Mouse (Mus musculus): ENCODE measurements around the gene Ptprj. TPM values are rescaled to one million over a fixed set of nuclear protein-coding genes. Genes with fewer than 3 reads are reported as not detected.
A peak's percentile ranks its signal among the peaks of the same experiment; 100 is the strongest.

Ptprj gene
- polyA plus RNA-seq, 1 experiment = not detected

GRCm38 (mm10) chr2:90476792-90477191, 103.7 kb downstream of the Ptprj start:
- no peak overlapping the region for H3K27ac ChIP-seq (ENCODE audit: insufficient read depth, low read depth, low read length)
- 77% methylated on average over 4 of the region's 5 CpGs for WGBS
- TF ChIP-seq POLR2A (IDR thresholded peaks at IDR 0.05; ENCODE audit: insufficient read depth, low read depth, low read length) (no peak), CTCF (IDR thresholded peaks at IDR 0.05; ENCODE audit: insufficient read depth, low read depth, low read length) (no peak)
- no peak overlapping the region for H3K4me3 ChIP-seq (ENCODE audit: insufficient read depth, low read depth, low read length)
- peaks cover 14% of the 10 kb centered on the region; the same call in 1 of the 2 replicates for H3K4me1 ChIP-seq (ENCODE audit: control insufficient read depth, insufficient read depth, low read length)

GRCm38 (mm10) chr2:90476319-90476718, 104.1 kb downstream of the Ptprj start:
- Histone ChIP-seq H3K27ac (ENCODE audit: insufficient read depth, low read depth, low read length) (no peak overlapping the region), H3K4me1 (ENCODE audit: control insufficient read depth, insufficient read depth, low read length) (peaks cover 14% of the 10 kb centered on the region; the same call in 1 of the 2 replicates), H3K4me3 (ENCODE audit: insufficient read depth, low read depth, low read length) (no peak overlapping the region)
- no peak for TF ChIP-seq POLR2A (IDR thresholded peaks at IDR 0.05; ENCODE audit: insufficient read depth, low read depth, low read length)
- TF ChIP-seq CTCF (IDR thresholded peaks at IDR 0.05; ENCODE audit: insufficient read depth, low read depth, low read length) = no peak
- WGBS = 85% methylated on average over 11 of the region's 11 CpGs

GRCm38 (mm10) chr2:90474593-90475405, 105.6 kb downstream of the Ptprj start:
- 2% methylated on average over 11 of the region's 11 CpGs for WGBS
- TF ChIP-seq CTCF (IDR thresholded peaks at IDR 0.05; ENCODE audit: insufficient read depth, low read depth, low read length) = peak; percentile 61
- no peak for TF ChIP-seq POLR2A (IDR thresholded peaks at IDR 0.05; ENCODE audit: insufficient read depth, low read depth, low read length)
- peak overlapping the region; percentile 26 for H3K4me3 ChIP-seq (ENCODE audit: insufficient read depth, low read depth, low read length)
- H3K4me1 ChIP-seq (ENCODE audit: control insufficient read depth, insufficient read depth, low read length) = peaks cover 8% of the 10 kb centered on the region; the same call in 1 of the 2 replicates
- H3K27ac ChIP-seq (ENCODE audit: insufficient read depth, low read depth, low read length) = no peak overlapping the region

- peaks cover 8% of the 10 kb centered on the region; the same call in 1 of the 2 replicates for H3K4me1 ChIP-seq (ENCODE audit: control insufficient read depth, insufficient read depth, low read length)
- peak overlapping the region; percentile 36; the same call in 1 of the 2 replicates for H3K27ac ChIP-seq (ENCODE audit: insufficient read depth, low read depth, low read length)
- WGBS = 71% methylated on average over 4 of the region's 4 CpGs
- TF ChIP-seq POLR2A (IDR thresholded peaks at IDR 0.05; ENCODE audit: insufficient read depth, low read depth, low read length) (no peak), CTCF (IDR thresholded peaks at IDR 0.05; ENCODE audit: insufficient read depth, low read depth, low read length) (no peak)
- no peak overlapping the region for H3K4me3 ChIP-seq (ENCODE audit: insufficient read depth, low read depth, low read length)
These were observed 107.7 kb downstream of the Ptprj start for GRCm38 (mm10) chr2:90472701-90473100.

- peaks cover 7% of the 10 kb centered on the region; the same call in 1 of the 2 replicates for H3K4me1 ChIP-seq (ENCODE audit: control insufficient read depth, insufficient read depth, low read length)
- 54% methylated on average over 6 of the region's 6 CpGs for WGBS
- no peak overlapping the region for H3K4me3 ChIP-seq (ENCODE audit: insufficient read depth, low read depth, low read length)
- no peak overlapping the region for H3K27ac ChIP-seq (ENCODE audit: insufficient read depth, low read depth, low read length)
- no peak for TF ChIP-seq CTCF (IDR thresholded peaks at IDR 0.05; ENCODE audit: insufficient read depth, low read depth, low read length)
These were observed 110.3 kb downstream of the Ptprj start for GRCm38 (mm10) chr2:90470122-90470521.

GRCm38 (mm10) chr2:90466480-90466879, 114.0 kb downstream of the Ptprj start:
- Histone ChIP-seq H3K27ac (ENCODE audit: insufficient read depth, low read depth, low read length) (no peak overlapping the region), H3K4me1 (ENCODE audit: control insufficient read depth, insufficient read depth, low read length) (no peaks in the 10 kb centered on the region; the same call in 1 of the 2 replicates), H3K4me3 (ENCODE audit: insufficient read depth, low read depth, low read length) (no peak overlapping the region)
- TF ChIP-seq CTCF (IDR thresholded peaks at IDR 0.05; ENCODE audit: insufficient read depth, low read depth, low read length) = no peak
- no peak for TF ChIP-seq POLR2A (IDR thresholded peaks at IDR 0.05; ENCODE audit: insufficient read depth, low read depth, low read length)
- 91% methylated on average over 7 of the region's 7 CpGs for WGBS

- Histone ChIP-seq H3K4me3 (ENCODE audit: insufficient read depth, low read depth, low read length) (no peak overlapping the region), H3K4me1 (ENCODE audit: control insufficient read depth, insufficient read depth, low read length) (no peaks in the 10 kb centered on the region), H3K27ac (ENCODE audit: insufficient read depth, low read depth, low read length) (no peak overlapping the region)
- TF ChIP-seq CTCF (IDR thresholded peaks at IDR 0.05; ENCODE audit: insufficient read depth, low read depth, low read length) (no peak), POLR2A (IDR thresholded peaks at IDR 0.05; ENCODE audit: insufficient read depth, low read depth, low read length) (no peak)
- 95% methylated on average over 5 of the region's 5 CpGs for WGBS
These were observed 116.7 kb downstream of the Ptprj start for GRCm38 (mm10) chr2:90463735-90464134.

- TF ChIP-seq POLR2A (IDR thresholded peaks at IDR 0.05; ENCODE audit: insufficient read depth, low read depth, low read length) (no peak), CTCF (IDR thresholded peaks at IDR 0.05; ENCODE audit: insufficient read depth, low read depth, low read length) (no peak)
- H3K4me1 ChIP-seq (ENCODE audit: control insufficient read depth, insufficient read depth, low read length) = no peaks in the 10 kb centered on the region
These were observed 118.2 kb downstream of the Ptprj start for GRCm38 (mm10) chr2:90462252-90462651.

GRCm38 (mm10) chr2:90457946-90458345, 122.5 kb downstream of the Ptprj start:
- WGBS = 93% methylated on average over 12 of the region's 12 CpGs
- Histone ChIP-seq H3K27ac (ENCODE audit: insufficient read depth, low read depth, low read length) (no peak overlapping the region), H3K4me3 (ENCODE audit: insufficient read depth, low read depth, low read length) (no peak overlapping the region), H3K4me1 (ENCODE audit: control insufficient read depth, insufficient read depth, low read length) (no peaks in the 10 kb centered on the region)
- TF ChIP-seq POLR2A (IDR thresholded peaks at IDR 0.05; ENCODE audit: insufficient read depth, low read depth, low read length) = no peak
- TF ChIP-seq CTCF (IDR thresholded peaks at IDR 0.05; ENCODE audit: insufficient read depth, low read depth, low read length) = no peak

More at GRCm38 (mm10) chr2:90462252-90462651, 118.2 kb downstream of the Ptprj start:
- H3K27ac ChIP-seq (ENCODE audit: insufficient read depth, low read depth, low read length) = no peak overlapping the region
- no peak overlapping the region for H3K4me3 ChIP-seq (ENCODE audit: insufficient read depth, low read depth, low read length)

Data from olfactory bulb, adult 2 months (tissue).